ENCODE assay signal across 8 mouse cellular contexts in genomic region chr6:121210149-121210925, GRCm38 (mm10). TPM values are rescaled to one million over a fixed set of nuclear protein-coding genes. Genes with fewer than 3 reads are reported as not detected.
DNase-seq lines count a peak whose midpoint lies in the region; ATAC-seq and TF ChIP-seq lines count a peak whose summit lies in the region.

Tuba8 (plus strand) TSS chr6:121210696.

- WGBS in liver, postnatal 0 days (ENCODE audit: insufficient replicate concordance), result 5% methylated on average over 30 of the region's 30 CpGs
- 6% methylated on average over 30 of the region's 30 CpGs for WGBS in neural tube, embryonic 12.5 days

- peak; percentile 90 for ATAC-seq in liver, postnatal 0 days
- peak; percentile 66 for ATAC-seq in neural tube, embryonic 12.5 days (ENCODE audit: low FRiP score, low read depth)

- H3K4me3 ChIP-seq in ES-E14 (ENCODE audit: insufficient read depth in 1 of 2, low read depth in 1 of 2, low read length in 2 of 2, poor library complexity in 1 of 2, severe bottlenecking in 1 of 2), result peak within 1 kb of the TSS; percentile 66 to 68
- peak within 1 kb of the TSS; percentile 51 for H3K4me3 ChIP-seq in liver, postnatal 0 days (ENCODE audit: low read depth, low read length)
- peak within 1 kb of the TSS; percentile 40 for H3K4me3 ChIP-seq in neural tube, embryonic 12.5 days

- TF ChIP-seq CTCF in liver, postnatal 0 days (IDR thresholded peaks at IDR 0.05; ENCODE audit: low read depth), result no peak

- H3K9ac ChIP-seq in ES-E14 (ENCODE audit: insufficient read depth, low read depth, low read length, poor library complexity, severe bottlenecking), result 0 out of 2 replicates have a peak within 1 kb of the TSS, but pooled peaks have one; percentile 29
- peak within 1 kb of the TSS; percentile 65 for H3K9ac ChIP-seq in liver, postnatal 0 days (replicated peaks)
- H3K9ac ChIP-seq in neural tube, embryonic 12.5 days, result peak within 1 kb of the TSS; percentile 53

- TF ChIP-seq EP300 in liver, postnatal 0 days (IDR thresholded peaks at IDR 0.05; ENCODE audit: low read depth), result no peak

- H3K4me2 ChIP-seq in liver, postnatal 0 days (ENCODE audit: low read depth, low read length), result peak within 1 kb of the TSS; percentile 78
- peak within 1 kb of the TSS; percentile 89 for H3K4me2 ChIP-seq in neural tube, embryonic 12.5 days (replicated peaks)

- H3K27ac ChIP-seq in ES-E14 (ENCODE audit: insufficient read depth, low read depth, low read length, poor library complexity, severe bottlenecking), result no peak within 1 kb of the TSS
- 0 out of 2 replicates have a peak within 1 kb of the TSS, but pooled peaks have one; percentile 30 for H3K27ac ChIP-seq in liver, postnatal 0 days (ENCODE audit: low read depth)
- no peak within 1 kb of the TSS for H3K27ac ChIP-seq in neural tube, embryonic 12.5 days

- H3K9me3 ChIP-seq in ES-E14 (ENCODE audit: control insufficient read depth, insufficient read depth, low read depth, low read length), result no peaks in the 10 kb centered on the region
- H3K9me3 ChIP-seq in liver, postnatal 0 days (ENCODE audit: low read length), result no peaks in the 10 kb centered on the region
- H3K9me3 ChIP-seq in neural tube, embryonic 12.5 days, result no peaks in the 10 kb centered on the region

- H3K4me1 ChIP-seq in ES-E14 (ENCODE audit: control insufficient read depth in 2 of 2, insufficient read depth in 2 of 2, low read length in 2 of 2, poor library complexity in 1 of 2), result peaks cover 0 to 5% of the 10 kb centered on the region in 2 experiments; a peak in 1 of 4 replicates
- peaks cover 6% of the 10 kb centered on the region; the same call in 1 of the 2 replicates for H3K4me1 ChIP-seq in liver, postnatal 0 days (ENCODE audit: insufficient read depth)
- H3K4me1 ChIP-seq in neural tube, embryonic 12.5 days, result peaks cover 17% of the 10 kb centered on the region

- intact Hi-C loops in heart, postnatal 36 days (cut with DNase I), result no loop called here

- in situ Hi-C loops in ES-E14 (cut with MboI; ENCODE audit: low sequenced_read_pairs in 2 of 2, unreplicated experiment in 2 of 2), result no loop called here

- no peak for DNase-seq in ES-E14 (ENCODE audit: low read depth, low spot score)
- peak; percentile 39 for DNase-seq in cerebellum, adult 8-10 months
- DNase-seq in forelimb bud, embryonic 11.5 days (ENCODE audit: low read depth, low spot score), result peak; percentile 8
- DNase-seq in heart, postnatal 36 days, result peak; percentile 65 to 74
- peak; percentile 45 to 47 for DNase-seq in layer of hippocampus, adult 18-20 months (ENCODE audit: low spot score in 2 of 2)
- peak; percentile 81 for DNase-seq in liver, postnatal 0 days
- DNase-seq in thymus, adult 18-20 months, result peak; percentile 42 to 58

- H3K27me3 ChIP-seq in liver, postnatal 0 days (ENCODE audit: insufficient read depth, low read length), result peaks cover 7% of the 10 kb centered on the region; the same call in 1 of the 2 replicates
- peaks cover 35% of the 10 kb centered on the region for H3K27me3 ChIP-seq in neural tube, embryonic 12.5 days (replicated peaks)

- H3K36me3 ChIP-seq in ES-E14 (ENCODE audit: control insufficient read depth, insufficient read depth, low read length, poor library complexity, severe bottlenecking), result no peaks in the 10 kb centered on the region
- no peaks in the 10 kb centered on the region for H3K36me3 ChIP-seq in liver, postnatal 0 days (replicated peaks; ENCODE audit: insufficient read depth, low read length)
- no peaks in the 10 kb centered on the region for H3K36me3 ChIP-seq in neural tube, embryonic 12.5 days

TF ChIP-seq in ES-E14, 5 proteins besides CTCF, POLR2A, EP300 and RAD21:
- TF ChIP-seq MAFK (IDR thresholded peaks at IDR 0.05; ENCODE audit: insufficient read depth, low read depth, low read length), result no peak
- no peak for TF ChIP-seq ZNF384 (IDR thresholded peaks at IDR 0.05; ENCODE audit: low read depth, low read length)
- TF ChIP-seq HCFC1 (IDR thresholded peaks at IDR 0.05; ENCODE audit: borderline replicate concordance, insufficient read depth, low read length), result no peak
- no peak for TF ChIP-seq CHD2 (IDR thresholded peaks at IDR 0.05; ENCODE audit: low read depth, low read length)
- TF ChIP-seq ZC3H11A (IDR thresholded peaks at IDR 0.05; ENCODE audit: borderline replicate concordance, low read depth, low read length), result no peak

RNA-seq across cellular contexts. Expression of gene Tuba8, which starts in this region (rescaled TPM):
- 0.37 and 0.62 TPM in 2 replicates for total RNA-seq in ES-E14 (2012; rRNA removed)
- 100 to 1,000 TPM in 1 of 2 experiments, 10 to 100 TPM in 1; 94.4 to 144 TPM for total RNA-seq in heart, postnatal 36 days (2021)
- total RNA-seq in layer of hippocampus, adult 18-20 months (2021), result 1 to 10 TPM; 6.3 to 7.8 TPM
- polyA plus RNA-seq in liver, postnatal 0 days (2015; fragmentation: Nextera tagmentation; extraction: Ambion mirVana), result 6.5 and 6.7 TPM in 2 replicates
- polyA plus RNA-seq in neural tube, embryonic 12.5 days (2016; fragmentation: Nextera tagmentation; extraction: Ambion mirVana), result 0.26 and 0.33 TPM in 2 replicates

Comparison
In these comparisons a context has a peak if more than half of its experiments do, and no peak if none do; other contexts are left out.
1. RNA of gene Tuba8 (total RNA-seq): 94.4 to 144 TPM in heart, postnatal 36 days; 6.3 to 7.8 TPM in layer of hippocampus, adult 18-20 months and 0.37 to 0.62 TPM in ES-E14; every median in the first group is over 10 times any median in the second.
2. Peak in ATAC-seq, H3K4me3 ChIP-seq, H3K9ac ChIP-seq and H3K4me2 ChIP-seq in neural tube, embryonic 12.5 days; RNA of the gene not detected or under 1 TPM.
3. Peak in every context shown above with its lines, with median percentiles within 50 percentile points of each other: H3K4me3 ChIP-seq and H3K9ac ChIP-seq.